Mouse (Mus musculus) kidney, adult 2 months (tissue): Measurements from ENCODE around the gene Add1.

Experiments used
- CTCF ChIP-seq: fragments of 200-500 bp; conservative IDR thresholded peaks from 2 replicates; pipeline ENCODE4 v1.5.1; 2011; ENCODE audit warnings: low read depth, mild to moderate bottlenecking, control low read depth, low read length, moderate library complexity, mixed read lengths; ENCODE audit not compliant: insufficient read depth, insufficient read length
- POLR2A ChIP-seq: fragments of 200-500 bp; IDR thresholded peaks from one replicate; pipeline ENCODE4 v1.6.1; 2011; ENCODE audit warnings: low read depth, low read length, control low read depth

GRCm38 (mm10) chr5:34549135-34549482 is 24.4 kb upstream of the Add1 start:
- TF ChIP-seq POLR2A (no peak), CTCF (no peak)
